ENCODE assay signal across 21 mouse cellular contexts in genomic region chr14:48652256-48652655, GRCm38 (mm10). TPM values are rescaled to one million over a fixed set of nuclear protein-coding genes. Genes with fewer than 3 reads are reported as not detected.
DNase-seq lines count a peak whose midpoint lies in the region; ATAC-seq lines count a peak whose summit lies in the region.
"Had no signal": no experiment of that assay in that cellular context is flagged by ENCODE, and none has a peak within 500 bp of the region (broad histone marks: within the 10 kb centered on the region; RNA-seq: fewer than 3 reads in every experiment).

No protein-coding gene starts in this region.

- no peaks in the 10 kb centered on the region for H3K36me3 ChIP-seq in heart, embryonic 13.5 days
- no peaks in the 10 kb centered on the region for H3K36me3 ChIP-seq in limb, embryonic 10.5 days
- no peaks in the 10 kb centered on the region for H3K36me3 ChIP-seq in midbrain, embryonic 16.5 days (ENCODE audit: control insufficient read depth, insufficient read depth, low read length)
- H3K36me3 ChIP-seq: forebrain, embryonic 15.5 days; limb, embryonic 13.5 days; liver, embryonic 15.5 days; neural tube, embryonic 12.5 days had no signal

- H3K4me2 ChIP-seq in heart, embryonic 13.5 days, result peak overlapping the region; percentile 44; the same call in 1 of the 2 replicates
- no peak overlapping the region for H3K4me2 ChIP-seq in midbrain, embryonic 16.5 days (ENCODE audit: low read length)
- H3K4me2 ChIP-seq: forebrain, embryonic 15.5 days; liver, embryonic 15.5 days had no signal

- H3K27me3 ChIP-seq in heart, embryonic 13.5 days (replicated peaks), result peaks cover 77% of the 10 kb centered on the region
- H3K27me3 ChIP-seq in limb, embryonic 10.5 days (ENCODE audit: low read depth, poor library complexity, severe bottlenecking), result peaks cover 69% of the 10 kb centered on the region
- H3K27me3 ChIP-seq in midbrain, embryonic 16.5 days (ENCODE audit: control insufficient read depth, insufficient read depth, low read depth, low read length), result peaks cover 32% of the 10 kb centered on the region

- no peak overlapping the region for H3K27ac ChIP-seq in heart, embryonic 13.5 days (replicated peaks)
- H3K27ac ChIP-seq in limb, embryonic 10.5 days, result no peak overlapping the region
- H3K27ac ChIP-seq in midbrain, embryonic 16.5 days (ENCODE audit: low read length), result peak overlapping the region; percentile 5
- H3K27ac ChIP-seq: forebrain, embryonic 15.5 days; gastrocnemius, adult 2 months; limb, embryonic 13.5 days; liver, embryonic 15.5 days; neural tube, embryonic 12.5 days had no signal

- H3K9ac ChIP-seq in heart, embryonic 13.5 days, result no peak overlapping the region
- H3K9ac ChIP-seq in midbrain, embryonic 16.5 days (ENCODE audit: low read depth, low read length), result no peak overlapping the region
- H3K9ac ChIP-seq: forebrain, embryonic 15.5 days; limb, embryonic 13.5 days; liver, embryonic 15.5 days; neural tube, embryonic 12.5 days had no signal

- no peak for ATAC-seq in heart, embryonic 13.5 days (ENCODE audit: extremely low read depth, insufficient number of reproducible peaks, low FRiP score, low TSS enrichment)
- ATAC-seq in midbrain, embryonic 16.5 days, result no peak; the same call in 1 of the 2 replicates
- ATAC-seq: activated CD4-positive, CD25-positive, alpha-beta regulatory T cell, adult 4 months; forebrain, embryonic 15.5 days had no signal

- peaks cover 18% of the 10 kb centered on the region for H3K4me1 ChIP-seq in heart, embryonic 13.5 days
- peaks cover 23% of the 10 kb centered on the region for H3K4me1 ChIP-seq in limb, embryonic 10.5 days
- H3K4me1 ChIP-seq in midbrain, embryonic 16.5 days (ENCODE audit: control insufficient read depth, insufficient read depth, low read length), result peaks cover 11% of the 10 kb centered on the region; the same call in 1 of the 2 replicates

- no peak for DNase-seq in heart, postnatal 36 days
- DNase-seq in ZHBTc4 (ENCODE audit: low read depth, low spot score), result peak; percentile 65
- no peak for DNase-seq in limb, embryonic 10.5 days (ENCODE audit: low spot score)
- DNase-seq in adipocyte (ENCODE audit: low spot score), result no peak
- DNase-seq in lung, postnatal 25 days (ENCODE audit: low spot score), result no peak
- DNase-seq: cerebellum, postnatal 25 days; gastrocnemius, adult 2 months; heart, adult 18-20 months; kidney, adult 9 months; layer of hippocampus, postnatal 36 days; lung, postnatal 10 days had no signal

- H3K9me3 ChIP-seq in heart, embryonic 13.5 days, result no peaks in the 10 kb centered on the region
- no peaks in the 10 kb centered on the region for H3K9me3 ChIP-seq in limb, embryonic 10.5 days (replicated peaks)
- no peaks in the 10 kb centered on the region for H3K9me3 ChIP-seq in midbrain, embryonic 16.5 days (replicated peaks; ENCODE audit: control insufficient read depth, low read length, poor library complexity, severe bottlenecking)
- H3K9me3 ChIP-seq: forebrain, embryonic 15.5 days; limb, embryonic 13.5 days; liver, embryonic 15.5 days; neural tube, embryonic 12.5 days had no signal

- intact Hi-C loops in heart, postnatal 36 days (cut with DNase I), result no loop called here

- 26% methylated on average over 12 of the region's 12 CpGs for WGBS in heart, embryonic 13.5 days
- WGBS in limb, embryonic 10.5 days, result 16% methylated on average over 12 of the region's 12 CpGs
- WGBS in midbrain, embryonic 16.5 days, result 19% methylated on average over 12 of the region's 12 CpGs

- H3K4me3 ChIP-seq in heart, embryonic 13.5 days, result no peak overlapping the region
- peak overlapping the region; percentile 36; the same call in 1 of the 2 replicates for H3K4me3 ChIP-seq in limb, embryonic 10.5 days
- H3K4me3 ChIP-seq in midbrain, embryonic 16.5 days (ENCODE audit: low read depth, low read length), result no peak overlapping the region
- H3K4me3 ChIP-seq: forebrain, embryonic 15.5 days; gastrocnemius, adult 2 months; liver, embryonic 15.5 days; neural tube, embryonic 12.5 days had no signal

RNA-seq across cellular contexts. Expression of gene Otx2, which starts 21.4 kb away (rescaled TPM):
- polyA plus RNA-seq in heart, embryonic 13.5 days (2015; fragmentation: Nextera tagmentation; extraction: Ambion mirVana), result 0.13 TPM in 1 of 2 replicates, not detected in the other
- total RNA-seq in heart, postnatal 36 days (2021), result not detected
- polyA plus RNA-seq in limb, embryonic 10.5 days (2016; fragmentation: Nextera tagmentation; extraction: Ambion mirVana), result 0.06 TPM in 1 of 2 replicates, not detected in the other
- 69.3 and 79.5 TPM in 2 replicates for polyA plus RNA-seq in midbrain, embryonic 16.5 days (2015; fragmentation: Nextera tagmentation; extraction: Ambion mirVana)
- total RNA-seq: gastrocnemius, adult 2 months; heart, adult 18-20 months; hematopoietic stem cell, adult 5-6 weeks; megakaryocyte-erythroid progenitor cell, adult 5-6 weeks had no signal
- polyA plus RNA-seq: large intestine, adult 2 months; limb, embryonic 13.5 days; liver, embryonic 15.5 days; neural tube, embryonic 12.5 days had no signal

Comparison
In these comparisons a context has a peak if more than half of its experiments do, and no peak if none do; other contexts are left out.
1. RNA of gene Otx2, which starts 21.4 kb away (polyA plus RNA-seq): 69.3 to 79.5 TPM in midbrain, embryonic 16.5 days; 0.06 TPM in limb, embryonic 10.5 days and 0.13 TPM in heart, embryonic 13.5 days; every median in the first group is over 10 times any median in the second.